Mouse (Mus musculus) splenic B cell, adult 2 months (primary cell): ENCODE data around the gene Ptpn11.

Source experiments
- DNase-seq: peaks from one replicate; pipeline ENCODE4 v3.0.0-alpha.2; 2011; ENCODE audit warnings: low read depth, low spot score
- H3K27me3 ChIP-seq: 2 replicates; pipeline ENCODE4 v1.6.1; 2012; ENCODE audit warnings: mild to moderate bottlenecking, low read length, moderate library complexity, mixed read lengths; ENCODE audit not compliant: control insufficient read depth, poor library complexity, insufficient read depth, severe bottlenecking
- H3K36me3 ChIP-seq: 2 replicates; pipeline ENCODE4 v1.6.1; 2012; ENCODE audit warnings: mild to moderate bottlenecking, low read length, moderate library complexity, mixed read lengths; ENCODE audit not compliant: control insufficient read depth, poor library complexity, insufficient read depth, severe bottlenecking

Gene Ptpn11

DNA sequence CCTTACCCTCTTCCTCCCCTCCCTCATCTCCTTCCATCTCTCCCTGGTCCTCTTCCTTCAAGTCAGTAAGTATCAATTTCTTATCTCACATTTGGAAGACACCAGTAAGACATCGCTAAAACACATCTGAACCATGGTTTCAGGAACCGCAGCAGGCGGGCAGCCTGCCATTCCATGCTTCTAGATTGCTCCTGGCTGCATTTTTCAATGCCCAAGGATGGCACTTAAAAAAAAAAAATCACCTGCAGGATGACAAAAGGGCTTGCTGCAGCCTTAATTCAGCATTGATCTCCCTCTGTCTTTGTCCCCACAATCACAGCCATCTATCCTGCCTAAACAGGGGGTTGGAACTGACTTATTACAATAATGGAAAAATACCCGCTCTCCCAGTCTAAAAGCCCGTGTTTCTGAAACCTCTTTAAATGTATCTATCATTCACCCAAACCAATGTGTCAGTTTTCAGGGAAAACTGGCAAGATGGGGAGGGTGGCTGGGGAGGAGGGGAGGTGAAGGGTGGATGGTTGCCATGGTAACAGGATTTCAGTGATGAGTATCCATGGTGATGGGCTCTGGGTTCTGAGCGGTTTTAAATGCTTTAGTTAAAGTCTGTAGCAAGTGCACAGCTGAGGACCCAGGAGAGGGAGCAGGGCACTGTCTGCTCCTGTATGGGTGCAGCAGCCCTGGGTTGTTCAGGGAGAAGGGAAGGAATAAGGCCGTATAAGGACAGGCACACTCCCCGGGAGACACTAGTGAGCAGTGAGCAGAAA, 75.6 kb downstream of the Ptpn11 start:
- DNase-seq = no peak
- H3K27me3 ChIP-seq = no peaks in the 10 kb centered on the region
- no peaks in the 10 kb centered on the region for H3K36me3 ChIP-seq

GRCm38 (mm10) chr5:121114151-121114550, 77.0 kb downstream of the Ptpn11 start:
- no peaks in the 10 kb centered on the region for H3K36me3 ChIP-seq
- H3K27me3 ChIP-seq = no peaks in the 10 kb centered on the region
- DNase-seq = peak; percentile 41

DNA sequence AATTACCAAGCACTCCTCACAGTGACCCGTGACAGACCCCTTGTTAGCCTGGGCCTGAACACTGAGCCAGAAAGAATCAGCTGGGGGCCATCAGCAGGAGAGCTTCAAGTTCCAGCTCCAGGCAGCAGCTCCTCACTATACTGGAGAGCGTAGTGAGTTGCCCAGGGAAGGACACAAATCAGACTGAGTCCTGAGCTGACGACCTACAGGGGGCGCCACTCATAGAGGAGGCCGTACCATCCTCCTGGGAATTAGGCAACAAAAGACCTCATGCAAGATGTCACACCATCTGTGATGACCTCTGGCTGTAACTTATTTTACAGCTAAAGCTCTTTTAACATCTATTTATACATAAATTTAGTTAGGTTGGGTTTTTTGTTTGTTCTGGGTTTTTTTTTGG, 78.8 kb downstream of the Ptpn11 start:
- peak; percentile 48 for DNase-seq
- Histone ChIP-seq H3K27me3 (no peaks in the 10 kb centered on the region), H3K36me3 (no peaks in the 10 kb centered on the region)

DNA sequence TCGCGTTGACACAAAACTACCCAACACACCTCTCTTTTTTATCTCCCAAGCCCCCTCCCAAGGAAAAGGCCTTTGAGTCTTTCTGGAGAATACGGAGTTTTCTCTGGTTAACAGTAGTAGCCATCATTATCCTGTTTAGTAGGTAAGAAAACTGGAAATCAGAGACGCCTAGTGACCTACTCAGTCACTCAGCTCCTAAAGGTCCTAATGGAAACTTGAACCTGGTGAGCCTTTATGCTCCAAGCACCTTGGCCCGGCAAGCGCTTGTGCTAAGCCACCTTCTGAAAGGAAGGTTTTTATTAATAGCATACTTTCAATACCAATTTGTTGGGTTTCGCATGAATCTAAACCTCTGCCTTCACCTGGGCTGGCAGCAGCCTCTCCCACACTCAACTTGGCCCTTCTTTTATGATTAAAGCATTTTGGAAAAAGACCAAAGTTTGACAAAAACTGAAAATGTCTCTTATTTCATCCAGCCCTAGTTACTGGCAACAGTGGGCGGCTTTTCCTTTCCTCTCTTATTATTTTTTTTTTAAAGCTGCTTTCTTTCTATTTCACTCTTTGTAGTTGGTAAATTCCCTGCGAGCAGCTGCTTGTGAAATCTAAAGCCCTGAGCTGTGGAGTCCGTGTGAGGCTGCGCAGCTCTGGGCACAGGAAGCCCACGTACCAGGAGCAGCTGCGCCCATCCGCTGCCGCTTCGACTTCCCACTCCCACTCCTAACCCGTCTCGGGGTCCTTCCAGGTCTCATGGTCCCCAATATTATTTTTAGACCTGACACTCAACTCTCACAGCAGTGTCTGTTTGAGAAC, 79.9 kb downstream of the Ptpn11 start:
- DNase-seq = no peak
- Histone ChIP-seq H3K36me3 (no peaks in the 10 kb centered on the region), H3K27me3 (no peaks in the 10 kb centered on the region)

DNA sequence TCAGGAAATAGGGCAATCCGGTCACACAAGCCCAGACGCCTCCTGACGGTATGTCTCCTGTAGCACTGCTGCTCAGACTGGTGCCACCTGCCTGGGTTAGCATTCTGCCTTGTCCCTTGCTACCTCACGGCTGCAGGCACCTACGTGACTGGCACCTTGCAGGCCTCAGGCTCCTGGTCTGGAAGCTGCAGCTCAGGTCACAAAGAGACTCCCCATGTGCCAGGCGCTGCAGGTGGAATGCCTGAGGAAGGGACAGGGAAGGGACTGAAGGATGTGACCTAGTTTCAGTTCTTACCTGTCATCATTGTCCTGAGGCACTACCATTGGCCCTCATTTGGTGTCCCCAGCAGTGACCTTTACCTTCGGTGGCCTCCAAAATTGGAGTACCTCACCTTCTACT, 82.0 kb downstream of the Ptpn11 start:
- no peaks in the 10 kb centered on the region for H3K27me3 ChIP-seq
- no peaks in the 10 kb centered on the region for H3K36me3 ChIP-seq
- DNase-seq = no peak

- peak; percentile 94 for DNase-seq
- no peaks in the 10 kb centered on the region for H3K36me3 ChIP-seq
- no peaks in the 10 kb centered on the region for H3K27me3 ChIP-seq
Observed at GRCm38 (mm10) chr5:121106913-121107312, 84.3 kb downstream of the Ptpn11 start.

GRCm38 (mm10) chr5:121100886-121101580, 90.2 kb downstream of the Ptpn11 start:
- DNase-seq = no peak
- no peaks in the 10 kb centered on the region for H3K27me3 ChIP-seq

DNA sequence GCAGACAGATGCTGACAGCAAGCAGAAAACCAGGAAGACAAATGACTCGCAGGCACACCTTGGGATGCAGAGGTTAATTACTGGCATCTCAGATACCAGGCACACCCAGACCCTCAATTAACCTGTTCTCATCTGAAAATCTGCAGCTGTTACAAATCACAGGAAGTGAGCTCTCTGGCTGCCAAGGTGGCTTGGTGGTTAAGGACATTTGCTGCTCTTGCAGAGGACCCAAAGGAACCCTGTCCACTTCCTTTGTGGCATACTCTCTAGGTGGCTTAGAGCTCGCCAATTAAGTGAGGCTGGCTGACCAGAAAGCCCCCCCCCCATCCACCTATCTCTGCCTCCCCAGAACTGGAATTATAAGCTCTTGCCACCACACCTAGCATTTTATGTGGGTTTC, 91.1 kb downstream of the Ptpn11 start:
- Histone ChIP-seq H3K36me3 (no peaks in the 10 kb centered on the region), H3K27me3 (no peaks in the 10 kb centered on the region)
- no peak for DNase-seq

More at GRCm38 (mm10) chr5:121100886-121101580, 90.2 kb downstream of the Ptpn11 start:
- no peaks in the 10 kb centered on the region for H3K36me3 ChIP-seq

- H3K36me3 ChIP-seq = no peaks in the 10 kb centered on the region
Observed at GRCm38 (mm10) chr5:121097970-121098369, 93.2 kb downstream of the Ptpn11 start.

DNA sequence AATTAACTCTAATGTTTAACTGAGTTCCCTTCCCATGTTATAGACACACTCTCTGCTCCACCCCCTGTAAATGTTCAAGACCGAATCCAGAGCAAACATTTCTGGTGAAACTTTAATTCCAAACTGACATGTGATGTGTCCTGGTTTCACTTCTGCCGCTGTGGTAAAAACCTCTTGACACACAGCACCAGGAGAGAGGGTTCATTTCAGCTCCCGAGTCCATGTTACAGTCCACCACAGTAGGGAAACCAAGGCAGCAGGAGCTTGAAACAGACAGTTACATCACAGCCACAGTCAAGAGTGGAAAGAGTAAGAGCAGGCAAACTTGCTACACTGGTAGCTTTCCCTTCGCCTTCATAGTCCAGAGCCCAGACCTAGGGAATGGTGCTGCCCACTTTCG, 94.5 kb downstream of the Ptpn11 start:
- no peaks in the 10 kb centered on the region for H3K27me3 ChIP-seq
- DNase-seq = no peak
- H3K36me3 ChIP-seq = no peaks in the 10 kb centered on the region

More at GRCm38 (mm10) chr5:121097970-121098369, 93.2 kb downstream of the Ptpn11 start:
- DNase-seq = no peak
- H3K27me3 ChIP-seq = no peaks in the 10 kb centered on the region

DNA sequence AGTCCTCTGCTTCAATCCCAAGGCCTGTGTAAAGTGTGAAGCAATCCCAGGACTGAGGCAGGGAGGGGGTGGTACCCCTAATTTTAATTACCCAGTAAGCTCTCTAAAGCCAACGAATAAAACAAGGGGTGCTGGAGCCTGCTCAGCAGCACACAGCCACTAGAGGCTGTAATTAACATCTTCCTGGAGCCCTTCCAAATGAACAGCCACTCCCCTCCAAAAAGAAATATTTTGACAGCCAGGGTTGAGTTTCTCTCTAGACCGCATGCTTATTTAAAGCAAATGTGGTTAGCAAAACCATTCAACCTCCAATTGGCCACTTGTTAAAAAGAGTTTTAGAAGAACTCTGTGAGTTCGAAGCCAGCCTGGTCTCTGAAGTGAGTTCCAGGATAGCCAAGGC, 97.9 kb downstream of the Ptpn11 start:
- Histone ChIP-seq H3K27me3 (no peaks in the 10 kb centered on the region), H3K36me3 (no peaks in the 10 kb centered on the region)
- no peak for DNase-seq

DNA sequence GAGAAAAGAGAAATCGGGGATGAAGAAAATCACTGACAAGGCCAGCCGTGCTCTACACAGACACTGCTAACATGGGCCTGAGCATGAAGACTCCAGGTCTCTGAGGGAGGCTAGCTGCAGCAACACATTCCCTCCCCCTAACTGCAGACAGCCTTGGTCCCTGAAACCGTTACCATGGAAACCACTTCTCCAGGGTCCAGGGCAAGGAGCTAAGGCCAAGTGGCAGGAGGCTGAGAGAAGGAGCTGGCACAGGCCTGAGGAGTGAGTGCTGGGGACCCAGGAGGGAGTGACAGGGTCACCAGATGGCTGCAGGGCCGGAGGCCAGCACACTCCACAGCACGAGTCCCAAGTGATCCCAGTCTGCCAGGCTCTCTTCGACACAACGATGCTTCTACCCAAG, 101.5 kb downstream of the Ptpn11 start:
- DNase-seq = no peak
- no peaks in the 10 kb centered on the region for H3K27me3 ChIP-seq
- no peaks in the 10 kb centered on the region for H3K36me3 ChIP-seq

- Histone ChIP-seq H3K36me3 (no peaks in the 10 kb centered on the region), H3K27me3 (no peaks in the 10 kb centered on the region)
- no peak for DNase-seq
Observed at GRCm38 (mm10) chr5:121087733-121088132, 103.5 kb downstream of the Ptpn11 start.

- no peaks in the 10 kb centered on the region for H3K36me3 ChIP-seq
- DNase-seq = no peak
- no peaks in the 10 kb centered on the region for H3K27me3 ChIP-seq
Observed at GRCm38 (mm10) chr5:121082605-121083004, 108.6 kb downstream of the Ptpn11 start.

- Histone ChIP-seq H3K36me3 (no peaks in the 10 kb centered on the region), H3K27me3 (no peaks in the 10 kb centered on the region)
- DNase-seq = peak; percentile 29
Observed at GRCm38 (mm10) chr5:121081754-121082153, 109.4 kb downstream of the Ptpn11 start.
